Mouse (Mus musculus): ENCODE data around the gene Slc47a1. TPM values are rescaled to one million over a fixed set of nuclear protein-coding genes. Genes with fewer than 3 reads are reported as not detected.
"Not testable (repeated sequence)": the region's sequence is repeated elsewhere in the genome, so short reads cannot be mapped to it uniquely, and the experiment has no call there.

Slc47a1 gene
- 0.43 TPM in 1 of 2 replicates, not detected in the other for polyA plus RNA-seq (2011; ENCODE audit: insufficient read depth, insufficient read length, low read depth, missing spikeins)

DNA sequence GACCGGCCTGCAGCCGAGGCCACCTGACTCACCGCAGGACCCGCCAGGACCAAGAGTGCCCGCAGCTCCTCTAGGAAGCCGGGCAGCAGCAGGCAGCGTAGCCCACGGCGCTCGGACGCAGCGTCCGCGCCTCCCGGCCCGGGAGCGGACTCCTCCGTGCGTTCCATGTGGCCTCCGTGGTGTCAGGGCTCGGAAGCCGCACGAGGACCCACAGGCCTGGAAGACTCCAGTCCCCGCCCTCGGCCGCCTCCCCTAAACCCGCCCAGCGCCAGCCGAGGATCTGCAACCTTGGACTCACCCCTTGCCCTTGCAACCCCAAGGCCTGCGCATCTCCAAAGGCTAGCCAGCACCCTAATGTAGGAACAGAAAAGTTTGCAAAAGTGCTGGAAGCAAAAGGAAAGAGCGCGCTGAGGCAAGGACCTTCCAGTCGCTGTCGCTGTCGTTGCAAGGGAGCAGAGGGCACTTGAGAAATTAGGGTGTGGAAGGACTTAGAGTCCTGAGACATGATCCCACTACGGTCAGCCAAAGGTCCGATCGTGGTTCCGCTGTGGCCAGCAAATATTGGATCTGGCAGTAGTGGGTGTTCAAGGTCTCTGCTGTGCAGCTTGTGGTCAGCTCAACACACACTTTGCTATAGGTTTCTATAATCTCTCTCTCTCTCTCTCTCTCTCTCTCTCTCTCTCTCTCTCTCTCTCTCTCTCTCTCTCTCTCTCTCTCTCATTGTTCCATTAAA lies at the start of gene Slc47a1:
Gene Slc47a1, minus strand, starts transcription at position 465 of the 733 bp plus-strand sequence.
- H3K9ac ChIP-seq (ENCODE audit: low read depth, poor library complexity, severe bottlenecking): peak within 1 kb of the TSS; percentile 50
- H3K27me3 ChIP-seq (ENCODE audit: control insufficient read depth, insufficient read depth, low read length, poor library complexity, severe bottlenecking): peaks cover 1% of the 10 kb centered on the region
- no peak within 1 kb of the TSS for H3K27ac ChIP-seq (ENCODE audit: insufficient read depth, low read length)

GRCm38 (mm10) chr11:61419253-61419652 lies 41.1 kb upstream of the Slc47a1 start:
- H3K4me3 ChIP-seq (ENCODE audit: low read depth, low read length): no peak overlapping the region
- H3K27me3 ChIP-seq (ENCODE audit: control insufficient read depth, insufficient read depth, low read length, poor library complexity, severe bottlenecking): no peaks in the 10 kb centered on the region
- no peaks in the 10 kb centered on the region for H3K4me1 ChIP-seq (ENCODE audit: control insufficient read depth, insufficient read depth, low read length)
- peaks cover 8% of the 10 kb centered on the region for H3K9me3 ChIP-seq (replicated peaks; ENCODE audit: control insufficient read depth, insufficient read depth, low read length, poor library complexity, severe bottlenecking)
- no peaks in the 10 kb centered on the region for H3K36me3 ChIP-seq (ENCODE audit: control insufficient read depth, insufficient read depth, low read length, poor library complexity, severe bottlenecking)
- no peak overlapping the region for H3K27ac ChIP-seq (ENCODE audit: insufficient read depth, low read length)
- H3K9ac ChIP-seq (ENCODE audit: low read depth, poor library complexity, severe bottlenecking): no peak overlapping the region
- no peak for TF ChIP-seq EP300 (IDR thresholded peaks at IDR 0.05; ENCODE audit: insufficient read depth, low read depth, low read length)
- TF ChIP-seq CTCF (IDR thresholded peaks at IDR 0.05; ENCODE audit: low read depth, low read length): no peak
- no peak for TF ChIP-seq POLR2A (IDR thresholded peaks at IDR 0.05; ENCODE audit: insufficient read depth, low read length)

More for the DNA sequence above, at the start of gene Slc47a1:
- Histone ChIP-seq H3K36me3 (ENCODE audit: control insufficient read depth, insufficient read depth, low read length, poor library complexity, severe bottlenecking) (no peaks in the 10 kb centered on the region), H3K4me1 (ENCODE audit: control insufficient read depth, insufficient read depth, low read length) (no peaks in the 10 kb centered on the region), H3K4me3 (ENCODE audit: low read depth, low read length) (peak within 1 kb of the TSS; percentile 54), H3K9me3 (replicated peaks; ENCODE audit: control insufficient read depth, insufficient read depth, low read length, poor library complexity, severe bottlenecking) (no peaks in the 10 kb centered on the region)
- no peak for TF ChIP-seq POLR2A (IDR thresholded peaks at IDR 0.05; ENCODE audit: insufficient read depth, low read length)
- TF ChIP-seq EP300 (IDR thresholded peaks at IDR 0.05; ENCODE audit: insufficient read depth, low read depth, low read length): no peak
- TF ChIP-seq CTCF (IDR thresholded peaks at IDR 0.05; ENCODE audit: low read depth, low read length): no peak

DNA sequence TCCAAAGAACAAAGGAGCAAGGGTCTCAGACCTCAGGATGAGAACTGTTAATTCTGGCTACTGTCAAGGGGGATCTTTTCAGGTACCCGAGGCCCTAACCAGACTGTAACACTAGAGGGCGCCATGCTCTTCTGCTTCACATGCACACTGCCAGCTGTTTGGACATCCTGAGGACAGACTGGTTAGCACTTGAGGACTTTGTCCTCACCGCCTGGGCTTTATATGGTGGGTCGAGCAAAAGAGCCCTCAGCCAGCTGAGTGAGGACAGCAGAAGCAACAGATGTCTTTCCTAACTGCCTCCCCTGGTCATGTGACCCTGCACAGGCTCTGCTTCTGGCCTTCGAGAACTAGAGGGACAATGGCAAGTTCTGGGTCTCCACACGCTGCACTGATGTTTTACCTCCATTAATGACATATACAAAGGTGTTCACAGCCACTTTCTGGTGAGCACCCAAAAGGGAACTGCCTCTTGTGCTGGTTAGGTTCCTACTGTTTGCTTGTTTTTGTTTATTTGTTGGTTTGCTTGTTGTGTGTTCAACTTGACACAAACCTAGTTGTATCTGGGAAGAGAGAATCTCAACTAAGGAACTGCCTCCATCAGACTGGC lies 39.9 kb upstream of the Slc47a1 start:
- H3K27ac ChIP-seq (ENCODE audit: insufficient read depth, low read length): no peak overlapping the region
- peaks cover 8% of the 10 kb centered on the region for H3K9me3 ChIP-seq (replicated peaks; ENCODE audit: control insufficient read depth, insufficient read depth, low read length, poor library complexity, severe bottlenecking)
- H3K9ac ChIP-seq (ENCODE audit: low read depth, poor library complexity, severe bottlenecking): no peak overlapping the region

DNA sequence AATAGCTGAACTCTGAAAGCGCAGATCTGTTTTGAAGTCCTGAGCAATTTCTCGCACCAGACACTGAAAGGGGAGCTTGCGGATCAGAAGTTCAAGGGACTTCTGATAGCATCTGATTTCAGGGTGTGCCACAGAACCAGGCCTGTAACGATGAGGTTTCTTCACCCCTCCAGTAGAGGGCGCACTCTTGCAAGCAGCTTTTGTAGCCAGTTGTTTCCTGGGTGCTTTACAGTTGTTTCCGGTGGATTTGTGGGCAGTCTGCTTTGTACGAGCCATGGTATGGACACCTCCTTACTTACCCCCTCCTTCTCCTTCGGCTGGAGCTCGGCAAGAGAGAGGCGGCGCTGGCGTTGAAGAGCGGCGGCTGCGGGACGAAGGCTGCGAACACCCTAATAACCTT lies 38.4 kb upstream of the Slc47a1 start:
- H3K9me3 ChIP-seq (replicated peaks; ENCODE audit: control insufficient read depth, insufficient read depth, low read length, poor library complexity, severe bottlenecking); H3K4me3 ChIP-seq (ENCODE audit: low read depth, low read length); H3K36me3 ChIP-seq (ENCODE audit: control insufficient read depth, insufficient read depth, low read length, poor library complexity, severe bottlenecking); H3K9ac ChIP-seq (ENCODE audit: low read depth, poor library complexity, severe bottlenecking); H3K27ac ChIP-seq (ENCODE audit: insufficient read depth, low read length); H3K4me1 ChIP-seq (ENCODE audit: control insufficient read depth, insufficient read depth, low read length); H3K27me3 ChIP-seq (ENCODE audit: control insufficient read depth, insufficient read depth, low read length, poor library complexity, severe bottlenecking): not testable (repeated sequence)
- peak; percentile 49 for TF ChIP-seq CTCF (IDR thresholded peaks at IDR 0.05; ENCODE audit: low read depth, low read length)

More for the DNA sequence above, 39.9 kb upstream of the Slc47a1 start:
- no peak overlapping the region for H3K4me3 ChIP-seq (ENCODE audit: low read depth, low read length)
- no peaks in the 10 kb centered on the region for H3K27me3 ChIP-seq (ENCODE audit: control insufficient read depth, insufficient read depth, low read length, poor library complexity, severe bottlenecking)
- no peaks in the 10 kb centered on the region for H3K4me1 ChIP-seq (ENCODE audit: control insufficient read depth, insufficient read depth, low read length)
- TF ChIP-seq CTCF (IDR thresholded peaks at IDR 0.05; ENCODE audit: low read depth, low read length): peak; percentile 90
- TF ChIP-seq POLR2A (IDR thresholded peaks at IDR 0.05; ENCODE audit: insufficient read depth, low read length): no peak
- TF ChIP-seq EP300 (IDR thresholded peaks at IDR 0.05; ENCODE audit: insufficient read depth, low read depth, low read length): no peak
- H3K36me3 ChIP-seq (ENCODE audit: control insufficient read depth, insufficient read depth, low read length, poor library complexity, severe bottlenecking): no peaks in the 10 kb centered on the region

DNA sequence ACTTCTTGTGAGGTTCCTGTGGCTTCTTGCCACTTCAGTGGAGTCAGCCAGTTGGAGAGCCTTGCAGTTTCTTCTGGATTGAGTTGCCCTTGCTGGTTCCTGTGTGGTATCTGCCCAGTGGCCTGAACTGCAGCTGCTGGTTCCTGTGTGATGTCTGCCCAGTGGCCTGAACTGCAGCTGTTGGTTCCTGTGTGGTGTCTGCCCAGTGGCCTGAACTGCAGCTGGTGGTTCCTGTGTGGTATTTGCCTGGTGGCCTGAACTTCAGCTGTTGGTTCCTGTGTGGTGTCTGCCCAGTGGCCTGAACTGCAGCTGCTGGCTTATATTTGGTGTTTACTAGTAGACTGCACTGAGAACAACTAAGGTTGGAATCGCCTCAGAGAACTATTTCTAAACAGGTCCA lies 37.3 kb upstream of the Slc47a1 start:
- Histone ChIP-seq H3K36me3 (ENCODE audit: control insufficient read depth, insufficient read depth, low read length, poor library complexity, severe bottlenecking) (no peaks in the 10 kb centered on the region), H3K4me1 (ENCODE audit: control insufficient read depth, insufficient read depth, low read length) (no peaks in the 10 kb centered on the region)
- TF ChIP-seq EP300 (IDR thresholded peaks at IDR 0.05; ENCODE audit: insufficient read depth, low read depth, low read length) (no peak), CTCF (IDR thresholded peaks at IDR 0.05; ENCODE audit: low read depth, low read length) (no peak), POLR2A (IDR thresholded peaks at IDR 0.05; ENCODE audit: insufficient read depth, low read length) (no peak)

DNA sequence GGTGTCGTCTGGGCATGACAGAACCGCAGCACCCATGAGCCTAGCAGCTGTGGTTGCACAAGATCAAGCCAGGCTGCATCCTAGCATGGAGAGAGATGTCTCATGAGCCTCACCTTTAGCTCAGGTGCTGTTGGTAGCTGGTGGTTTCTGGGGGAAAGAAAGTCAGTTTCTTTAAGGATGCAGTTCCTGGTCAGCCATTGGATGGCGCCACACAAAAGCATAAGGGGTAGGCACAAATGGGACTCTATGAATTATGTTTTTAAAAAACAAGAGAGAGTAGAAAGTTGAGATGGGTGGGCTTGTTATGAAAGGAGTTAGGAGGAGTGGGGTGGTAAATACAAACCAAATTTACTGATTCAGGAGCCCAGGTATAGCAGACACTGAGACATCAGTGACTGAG lies 36.4 kb upstream of the Slc47a1 start:
- TF ChIP-seq CTCF (IDR thresholded peaks at IDR 0.05; ENCODE audit: low read depth, low read length) (no peak), POLR2A (IDR thresholded peaks at IDR 0.05; ENCODE audit: insufficient read depth, low read length) (no peak), EP300 (IDR thresholded peaks at IDR 0.05; ENCODE audit: insufficient read depth, low read depth, low read length) (no peak)
- no peak overlapping the region for H3K4me3 ChIP-seq (ENCODE audit: low read depth, low read length)

More for the DNA sequence above, 37.3 kb upstream of the Slc47a1 start:
- no peak overlapping the region for H3K27ac ChIP-seq (ENCODE audit: insufficient read depth, low read length)
- no peak overlapping the region for H3K9ac ChIP-seq (ENCODE audit: low read depth, poor library complexity, severe bottlenecking)
- H3K9me3 ChIP-seq (replicated peaks; ENCODE audit: control insufficient read depth, insufficient read depth, low read length, poor library complexity, severe bottlenecking): peaks cover 8% of the 10 kb centered on the region
- no peak overlapping the region for H3K4me3 ChIP-seq (ENCODE audit: low read depth, low read length)
- no peaks in the 10 kb centered on the region for H3K27me3 ChIP-seq (ENCODE audit: control insufficient read depth, insufficient read depth, low read length, poor library complexity, severe bottlenecking)

More for the DNA sequence above, 36.4 kb upstream of the Slc47a1 start:
- 0 out of 2 replicates have a peak, but pooled peaks cover under 1% of the 10 kb centered on the region for H3K9me3 ChIP-seq (replicated peaks; ENCODE audit: control insufficient read depth, insufficient read depth, low read length, poor library complexity, severe bottlenecking)
- H3K27me3 ChIP-seq (ENCODE audit: control insufficient read depth, insufficient read depth, low read length, poor library complexity, severe bottlenecking): no peaks in the 10 kb centered on the region
- H3K9ac ChIP-seq (ENCODE audit: low read depth, poor library complexity, severe bottlenecking): no peak overlapping the region
- no peak overlapping the region for H3K27ac ChIP-seq (ENCODE audit: insufficient read depth, low read length)
- H3K36me3 ChIP-seq (ENCODE audit: control insufficient read depth, insufficient read depth, low read length, poor library complexity, severe bottlenecking): no peaks in the 10 kb centered on the region
- no peaks in the 10 kb centered on the region for H3K4me1 ChIP-seq (ENCODE audit: control insufficient read depth, insufficient read depth, low read length)
